In genomic region chr17:6152941-6153340, GRCm38 (mm10) we compare ENCODE assay signal across 27 mouse cellular contexts.
"Had no signal": no experiment of that assay in that cellular context is flagged by ENCODE, and none has a peak within 500 bp of the region (broad histone marks: within the 10 kb centered on the region; RNA-seq: fewer than 3 reads in every experiment).

No protein-coding gene starts in this region.

- H3K4me2 ChIP-seq: embryonic facial prominence, embryonic 12.5 days; embryonic facial prominence, embryonic 13.5 days; embryonic facial prominence, embryonic 15.5 days; forebrain, embryonic 12.5 days; forebrain, embryonic 13.5 days; forebrain, embryonic 15.5 days had no signal

- H3K4me1 ChIP-seq: embryonic facial prominence, embryonic 10.5 days; embryonic facial prominence, embryonic 12.5 days; embryonic facial prominence, embryonic 13.5 days; embryonic facial prominence, embryonic 15.5 days; forebrain, embryonic 10.5 days; forebrain, embryonic 12.5 days; forebrain, embryonic 13.5 days had no signal

- H3K27me3 ChIP-seq: embryonic facial prominence, embryonic 12.5 days; embryonic facial prominence, embryonic 13.5 days; embryonic facial prominence, embryonic 15.5 days; forebrain, embryonic 12.5 days; forebrain, embryonic 13.5 days; forebrain, embryonic 15.5 days had no signal

- H3K4me3 ChIP-seq: embryonic facial prominence, embryonic 10.5 days; embryonic facial prominence, embryonic 12.5 days; embryonic facial prominence, embryonic 13.5 days; embryonic facial prominence, embryonic 15.5 days; erythroblast, embryonic 14.5 days; forebrain, embryonic 10.5 days; forebrain, embryonic 12.5 days; forebrain, embryonic 13.5 days; forebrain, embryonic 15.5 days; gastrocnemius, adult 2 months; heart, adult 2 months had no signal

- DNase-seq: cerebellum, adult 18-20 months; cerebellum, adult 8-10 months; cerebellum, adult 9-10 months; cerebellum, adult 9-11 months; cerebellum, postnatal 10 days; cerebellum, postnatal 14 days; cerebellum, postnatal 25 days; embryo, embryonic 11 days; forebrain, postnatal 0 days; gastrocnemius, adult 2 months; gastrocnemius, postnatal 10 days; gastrocnemius, postnatal 14 days; gastrocnemius, postnatal 25 days; gastrocnemius, postnatal 36 days; heart, adult 18-20 months; heart, adult 2 months had no signal

- H3K9ac ChIP-seq: embryonic facial prominence, embryonic 12.5 days; embryonic facial prominence, embryonic 13.5 days; embryonic facial prominence, embryonic 15.5 days; forebrain, embryonic 12.5 days; forebrain, embryonic 13.5 days; forebrain, embryonic 15.5 days; forebrain, postnatal 0 days had no signal

- H3K36me3 ChIP-seq: embryonic facial prominence, embryonic 12.5 days; forebrain, embryonic 15.5 days had no signal

- ATAC-seq: forebrain, embryonic 13.5 days; forebrain, embryonic 14.5 days; forebrain, embryonic 15.5 days; forebrain, embryonic 16.5 days; forebrain, postnatal 0 days had no signal

- H3K9me3 ChIP-seq: embryonic facial prominence, embryonic 10.5 days; embryonic facial prominence, embryonic 12.5 days; embryonic facial prominence, embryonic 13.5 days; embryonic facial prominence, embryonic 15.5 days; forebrain, embryonic 10.5 days; forebrain, embryonic 12.5 days; forebrain, embryonic 13.5 days; forebrain, embryonic 15.5 days had no signal

- H3K27ac ChIP-seq: embryonic facial prominence, embryonic 10.5 days; embryonic facial prominence, embryonic 12.5 days; embryonic facial prominence, embryonic 13.5 days; embryonic facial prominence, embryonic 15.5 days; forebrain, embryonic 10.5 days; forebrain, embryonic 12.5 days; forebrain, embryonic 13.5 days; forebrain, embryonic 15.5 days; gastrocnemius, adult 2 months; heart, adult 2 months had no signal
